Mouse (Mus musculus) heart, embryonic 13.5 days (tissue): ENCODE data around the gene Eif3k. TPM values are rescaled to one million over a fixed set of nuclear protein-coding genes. Genes with fewer than 3 reads are reported as not detected.

Experiments
- ATAC-seq: fragments of 200-750 bp; cut with Nextera tagmentation; 2 replicates; pipeline ENCODE4 v1.8.0; 2017; ENCODE audit warnings: moderate TSS enrichment; ENCODE audit not compliant: insufficient number of reproducible peaks, low FRiP score, low TSS enrichment; ENCODE audit errors: extremely low read depth
- H3K27ac ChIP-seq: fragments of 300-500 bp; sonication (generic); replicated peaks from 2 replicates; pipeline ENCODE4 v1.5.1; 2015; ENCODE audit warnings: moderate library complexity, mild to moderate bottlenecking, inconsistent platforms
- H3K27me3 ChIP-seq: fragments of 300-500 bp; sonication (generic); replicated peaks from 2 replicates; pipeline ENCODE4 v1.6.1; 2015; ENCODE audit warnings: mild to moderate bottlenecking, inconsistent platforms
- H3K36me3 ChIP-seq: fragments of 300-500 bp; sonication (generic); 2 replicates; pipeline ENCODE4 v1.6.1; 2015; ENCODE audit warnings: mild to moderate bottlenecking, inconsistent platforms
- H3K4me1 ChIP-seq: fragments of 300-500 bp; sonication (generic); 2 replicates; pipeline ENCODE4 v1.6.1; 2015; ENCODE audit warnings: inconsistent platforms
- H3K4me2 ChIP-seq: fragments of 300-500 bp; sonication (generic); 2 replicates; pipeline ENCODE4 v1.6.1; 2015; ENCODE audit warnings: inconsistent platforms, mild to moderate bottlenecking, moderate library complexity
- H3K4me3 ChIP-seq: fragments of 300-500 bp; sonication (generic); 2 replicates; pipeline ENCODE4 v1.5.1; 2015; ENCODE audit warnings: moderate library complexity, mild to moderate bottlenecking, inconsistent platforms
- H3K9ac ChIP-seq: fragments of 300-500 bp; sonication (generic); 2 replicates; pipeline ENCODE4 v1.6.1; 2015; ENCODE audit warnings: inconsistent platforms, mild to moderate bottlenecking, moderate library complexity
- H3K9me3 ChIP-seq: fragments of 300-500 bp; sonication (generic); 2 replicates; pipeline ENCODE4 v1.6.1; 2016; ENCODE audit warnings: inconsistent platforms
- WGBS: fragments of 180-500 bp; shearing (Covaris S2); methylation state at CpG from one replicate; pipeline ENCODE4 v1.1.7; 2015; ENCODE audit warnings: mixed read lengths; 5-methylcytosine and 5-hydroxymethylcytosine counted together
- polyA plus RNA-seq: library from polyadenylated mRNA; unstranded; fragments of >200 nt; fragmentation: Nextera tagmentation; extraction: Ambion mirVana; gene quantifications from 2 replicates; pipeline ENCODE4 v1.2.1, GENCODE M21; 2015

Eif3k gene
- polyA plus RNA-seq, 1 experiment from 2014 or later = 257 TPM

GRCm38 (mm10) chr7:28931695-28932039, 50.0 kb downstream of the Eif3k start:
- H3K4me3 ChIP-seq = no peak overlapping the region
- WGBS = 71% methylated on average over 4 of the region's 4 CpGs
- peak overlapping the region; percentile 77 for H3K27ac ChIP-seq
- H3K9ac ChIP-seq = peak overlapping the region; percentile 15
- H3K9me3 ChIP-seq = no peaks in the 10 kb centered on the region
- H3K27me3 ChIP-seq = no peaks in the 10 kb centered on the region
- ATAC-seq = no peak
- no peak overlapping the region for H3K4me2 ChIP-seq
- peaks cover 79% of the 10 kb centered on the region for H3K4me1 ChIP-seq
- H3K36me3 ChIP-seq = peaks cover 45% of the 10 kb centered on the region

GRCm38 (mm10) chr7:28931032-28931694, 50.5 kb downstream of the Eif3k start:
- H3K9ac ChIP-seq = peak overlapping the region; percentile 15
- ATAC-seq = no peak
- WGBS = 79% methylated on average over 7 of the region's 7 CpGs

GRCm38 (mm10) chr7:28930320-28931031, 51.2 kb downstream of the Eif3k start:
- H3K9me3 ChIP-seq = no peaks in the 10 kb centered on the region
- H3K27ac ChIP-seq = peak overlapping the region; percentile 77
- 51% methylated on average over 5 of the region's 5 CpGs for WGBS
- H3K4me2 ChIP-seq = no peak overlapping the region
- ATAC-seq = no peak
- no peak overlapping the region for H3K4me3 ChIP-seq
- H3K27me3 ChIP-seq = no peaks in the 10 kb centered on the region
- H3K36me3 ChIP-seq = peaks cover 38% of the 10 kb centered on the region
- H3K9ac ChIP-seq = peak overlapping the region; percentile 15
- H3K4me1 ChIP-seq = peaks cover 80% of the 10 kb centered on the region

More at GRCm38 (mm10) chr7:28931032-28931694, 50.5 kb downstream of the Eif3k start:
- Histone ChIP-seq H3K4me1 (peaks cover 79% of the 10 kb centered on the region), H3K36me3 (peaks cover 43% of the 10 kb centered on the region), H3K9me3 (no peaks in the 10 kb centered on the region), H3K27ac (peak overlapping the region; percentile 77), H3K27me3 (no peaks in the 10 kb centered on the region), H3K4me2 (no peak overlapping the region), H3K4me3 (no peak overlapping the region)

- Histone ChIP-seq H3K4me1 (peaks cover 80% of the 10 kb centered on the region), H3K36me3 (peaks cover 28% of the 10 kb centered on the region), H3K27ac (peak overlapping the region; percentile 77), H3K27me3 (no peaks in the 10 kb centered on the region), H3K4me2 (no peak overlapping the region), H3K9ac (peak overlapping the region; percentile 4; the same call in 1 of the 2 replicates), H3K4me3 (no peak overlapping the region), H3K9me3 (no peaks in the 10 kb centered on the region)
- no peak for ATAC-seq
- WGBS = 59% methylated on average over 3 of the region's 3 CpGs
Measured at GRCm38 (mm10) chr7:28929381-28929780, 52.3 kb downstream of the Eif3k start.

GRCm38 (mm10) chr7:28926172-28926571, 55.5 kb downstream of the Eif3k start:
- Histone ChIP-seq H3K4me3 (no peak overlapping the region), H3K27me3 (no peaks in the 10 kb centered on the region), H3K9ac (peak overlapping the region; percentile 20), H3K36me3 (peaks cover 23% of the 10 kb centered on the region), H3K4me2 (0 out of 2 replicates have a peak overlapping the region, but pooled peaks have one; percentile 53), H3K9me3 (no peaks in the 10 kb centered on the region), H3K27ac (peak overlapping the region; percentile 99), H3K4me1 (peaks cover 84% of the 10 kb centered on the region)
- WGBS = 23% methylated on average over 2 of the region's 2 CpGs
- no peak for ATAC-seq

GRCm38 (mm10) chr7:28925317-28925716, 56.3 kb downstream of the Eif3k start:
- H3K27me3 ChIP-seq = no peaks in the 10 kb centered on the region
- peaks cover 27% of the 10 kb centered on the region for H3K36me3 ChIP-seq
- ATAC-seq = peak; percentile 62; the same call in 1 of the 2 replicates
- H3K4me1 ChIP-seq = peaks cover 84% of the 10 kb centered on the region
- peak overlapping the region; percentile 99 for H3K27ac ChIP-seq
- peak overlapping the region; percentile 82 for H3K9ac ChIP-seq
- 0 out of 2 replicates have a peak overlapping the region, but pooled peaks have one; percentile 5 for H3K4me3 ChIP-seq
- 19% methylated on average over 9 of the region's 9 CpGs for WGBS
- H3K9me3 ChIP-seq = no peaks in the 10 kb centered on the region
- H3K4me2 ChIP-seq = peak overlapping the region; percentile 53

- H3K27ac ChIP-seq = peak overlapping the region; percentile 99
- H3K4me1 ChIP-seq = peaks cover 84% of the 10 kb centered on the region
- H3K4me2 ChIP-seq = peak overlapping the region; percentile 53
- peaks cover 27% of the 10 kb centered on the region for H3K36me3 ChIP-seq
- H3K4me3 ChIP-seq = 0 out of 2 replicates have a peak overlapping the region, but pooled peaks have one; percentile 5
- H3K9me3 ChIP-seq = no peaks in the 10 kb centered on the region
- no peak for ATAC-seq
- 41% methylated on average over 3 of the region's 3 CpGs for WGBS
- no peaks in the 10 kb centered on the region for H3K27me3 ChIP-seq
- peak overlapping the region; percentile 82 for H3K9ac ChIP-seq
Measured at GRCm38 (mm10) chr7:28924802-28925201, 56.9 kb downstream of the Eif3k start.

- ATAC-seq = no peak
- Histone ChIP-seq H3K4me1 (peaks cover 84% of the 10 kb centered on the region), H3K9ac (peak overlapping the region; percentile 82), H3K27me3 (no peaks in the 10 kb centered on the region), H3K4me3 (no peak overlapping the region; the same call in 1 of the 2 replicates), H3K9me3 (no peaks in the 10 kb centered on the region), H3K27ac (peak overlapping the region; percentile 99), H3K36me3 (peaks cover 31% of the 10 kb centered on the region), H3K4me2 (peak overlapping the region; percentile 53)
- 16% methylated on average over 4 of the region's 4 CpGs for WGBS
Measured at GRCm38 (mm10) chr7:28923865-28924291, 57.8 kb downstream of the Eif3k start.

- Histone ChIP-seq H3K4me2 (no peak overlapping the region), H3K9ac (peak overlapping the region; percentile 82), H3K27me3 (no peaks in the 10 kb centered on the region)
Measured at GRCm38 (mm10) chr7:28922606-28923005, 59.1 kb downstream of the Eif3k start.

GRCm38 (mm10) chr7:28921722-28922465, 59.8 kb downstream of the Eif3k start:
- WGBS = 57% methylated on average over 8 of the region's 8 CpGs
- Histone ChIP-seq H3K4me2 (no peak overlapping the region), H3K4me3 (no peak overlapping the region), H3K9ac (peak overlapping the region; percentile 82), H3K36me3 (peaks cover 39% of the 10 kb centered on the region), H3K4me1 (peaks cover 100% of the 10 kb centered on the region), H3K27ac (peak overlapping the region; percentile 99), H3K9me3 (no peaks in the 10 kb centered on the region), H3K27me3 (no peaks in the 10 kb centered on the region)
- ATAC-seq = no peak

More at GRCm38 (mm10) chr7:28922606-28923005, 59.1 kb downstream of the Eif3k start:
- peaks cover 36% of the 10 kb centered on the region for H3K36me3 ChIP-seq
- no peak overlapping the region for H3K4me3 ChIP-seq
- WGBS = 65% methylated on average over 4 of the region's 4 CpGs
- ATAC-seq = no peak
- no peaks in the 10 kb centered on the region for H3K9me3 ChIP-seq
- H3K4me1 ChIP-seq = peaks cover 94% of the 10 kb centered on the region
- peak overlapping the region; percentile 99 for H3K27ac ChIP-seq
